Mouse (Mus musculus): ENCODE results near the gene Slc26a10.
"Not testable (repeated sequence)": the region's sequence is repeated elsewhere in the genome, so short reads cannot be mapped to it uniquely, and the experiment has no call there.

Gene Slc26a10

GRCm38 (mm10) chr10:127162771-127163261 is 17.6 kb downstream of the Slc26a10 start:
- DNase-seq (ENCODE audit: low read depth, low spot score), result not testable (repeated sequence)

- DNase-seq (ENCODE audit: low read depth, low spot score), result no peak
Observed at GRCm38 (mm10) chr10:127160728-127161127, 19.7 kb downstream of the Slc26a10 start.

GRCm38 (mm10) chr10:127160081-127160480 is 20.4 kb downstream of the Slc26a10 start:
- DNase-seq (ENCODE audit: low read depth, low spot score), result no peak

GRCm38 (mm10) chr10:127158471-127158870 is 22.0 kb downstream of the Slc26a10 start:
- no peak for DNase-seq (ENCODE audit: low read depth, low spot score)

- no peak for DNase-seq (ENCODE audit: low read depth, low spot score)
Observed at GRCm38 (mm10) chr10:127156511-127156910, 23.9 kb downstream of the Slc26a10 start.

GRCm38 (mm10) chr10:127156089-127156488 is 24.4 kb downstream of the Slc26a10 start:
- DNase-seq (ENCODE audit: low read depth, low spot score), result no peak

GRCm38 (mm10) chr10:127154652-127155051 is 25.8 kb downstream of the Slc26a10 start:
- no peak for DNase-seq (ENCODE audit: low read depth, low spot score)

GRCm38 (mm10) chr10:127154241-127154640 is 26.2 kb downstream of the Slc26a10 start:
- no peak for DNase-seq (ENCODE audit: low read depth, low spot score)

GRCm38 (mm10) chr10:127153323-127153722 is 27.1 kb downstream of the Slc26a10 start:
- no peak for DNase-seq (ENCODE audit: low read depth, low spot score)

GRCm38 (mm10) chr10:127152556-127152955 is 27.9 kb downstream of the Slc26a10 start:
- not testable (repeated sequence) for DNase-seq (ENCODE audit: low read depth, low spot score)

- DNase-seq (ENCODE audit: low read depth, low spot score), result not testable (repeated sequence)
Observed at GRCm38 (mm10) chr10:127151233-127151632, 29.2 kb downstream of the Slc26a10 start.

GRCm38 (mm10) chr10:127150471-127150872 is 30.0 kb downstream of the Slc26a10 start:
- no peak for DNase-seq (ENCODE audit: low read depth, low spot score)

- DNase-seq (ENCODE audit: low read depth, low spot score), result no peak
Observed at GRCm38 (mm10) chr10:127147135-127147534, 33.3 kb downstream of the Slc26a10 start.

- no peak for DNase-seq (ENCODE audit: low read depth, low spot score)
Observed at GRCm38 (mm10) chr10:127145303-127145702, 35.1 kb downstream of the Slc26a10 start.

GRCm38 (mm10) chr10:127144536-127144935 is 35.9 kb downstream of the Slc26a10 start:
- no peak for DNase-seq (ENCODE audit: low read depth, low spot score)

GRCm38 (mm10) chr10:127143228-127143627 is 37.2 kb downstream of the Slc26a10 start:
- DNase-seq (ENCODE audit: low read depth, low spot score), result no peak

GRCm38 (mm10) chr10:127141500-127141899 is 38.9 kb downstream of the Slc26a10 start:
- DNase-seq (ENCODE audit: low read depth, low spot score), result no peak

GRCm38 (mm10) chr10:127140971-127141370 is 39.5 kb downstream of the Slc26a10 start:
- no peak for DNase-seq (ENCODE audit: low read depth, low spot score)

- no peak for DNase-seq (ENCODE audit: low read depth, low spot score)
Observed at GRCm38 (mm10) chr10:127138328-127139141, 41.9 kb downstream of the Slc26a10 start.

GRCm38 (mm10) chr10:127137896-127138295 is 42.5 kb downstream of the Slc26a10 start:
- DNase-seq (ENCODE audit: low read depth, low spot score), result no peak

GRCm38 (mm10) chr10:127136510-127136909 is 43.9 kb downstream of the Slc26a10 start:
- DNase-seq (ENCODE audit: low read depth, low spot score), result no peak

- no peak for DNase-seq (ENCODE audit: low read depth, low spot score)
Observed at GRCm38 (mm10) chr10:127135118-127135836, 45.2 kb downstream of the Slc26a10 start.
